Comparison of ENCODE assay signal across 8 mouse cellular contexts in genomic region chr7:80028418-80028720, GRCm38 (mm10). TPM values are rescaled to one million over a fixed set of nuclear protein-coding genes. Genes with fewer than 3 reads are reported as not detected.
DNase-seq lines count a peak whose midpoint lies in the region; ATAC-seq lines count a peak whose summit lies in the region.

No protein-coding gene starts in this region.

- no peaks in the 10 kb centered on the region for H3K27me3 ChIP-seq in heart, embryonic 10.5 days (ENCODE audit: insufficient read depth, poor library complexity, severe bottlenecking)
- H3K27me3 ChIP-seq in kidney, embryonic 14.5 days (ENCODE audit: control insufficient read depth, insufficient read depth, low read length) = no peaks in the 10 kb centered on the region

- H3K4me1 ChIP-seq in brown adipose tissue, adult 24 weeks (ENCODE audit: control insufficient read depth, insufficient read depth, insufficient read length, low read length) = peaks cover 34% of the 10 kb centered on the region
- peaks cover 68% of the 10 kb centered on the region for H3K4me1 ChIP-seq in heart, embryonic 10.5 days
- peaks cover 40% of the 10 kb centered on the region for H3K4me1 ChIP-seq in kidney, embryonic 14.5 days (ENCODE audit: control insufficient read depth, insufficient read depth, low read length)

- peak overlapping the region; percentile 90 for H3K4me2 ChIP-seq in kidney, embryonic 14.5 days (replicated peaks; ENCODE audit: low read depth, low read length)

- H3K4me3 ChIP-seq in brown adipose tissue, adult 24 weeks (ENCODE audit: insufficient read depth, low read depth, low read length) = peak overlapping the region; percentile 89
- peak overlapping the region; percentile 93 for H3K4me3 ChIP-seq in heart, embryonic 10.5 days
- peak overlapping the region; percentile 86 for H3K4me3 ChIP-seq in kidney, embryonic 14.5 days (ENCODE audit: low read length)

- H3K36me3 ChIP-seq in heart, embryonic 10.5 days = peaks cover 6% of the 10 kb centered on the region; the same call in 1 of the 2 replicates
- H3K36me3 ChIP-seq in kidney, embryonic 14.5 days (ENCODE audit: control insufficient read depth, insufficient read depth, low read length) = no peaks in the 10 kb centered on the region; the same call in 1 of the 2 replicates

- peak; percentile 98 for DNase-seq in heart, adult 11 months
- no peak for DNase-seq in heart, adult 8-10 months (ENCODE audit: low spot score)
- DNase-seq in heart, embryonic 10.5 days (ENCODE audit: low spot score) = no peak
- DNase-seq in lung, postnatal 36 days = peak; percentile 61
- no peak for DNase-seq in c-Kit-positive CD71-positive TER-119-positive erythroid progenitor cells, embryonic 14.5 days (ENCODE audit: low spot score)
- DNase-seq in right cerebral cortex, postnatal 14 days = no peak

- peak overlapping the region; percentile 95 for H3K27ac ChIP-seq in brown adipose tissue, adult 24 weeks (replicated peaks; ENCODE audit: low read depth, low read length)
- H3K27ac ChIP-seq in heart, embryonic 10.5 days = no peak overlapping the region
- H3K27ac ChIP-seq in kidney, embryonic 14.5 days (ENCODE audit: low read depth, low read length) = no peak overlapping the region

- WGBS in heart, embryonic 10.5 days = 25% methylated on average over 3 of the region's 3 CpGs
- WGBS in kidney, embryonic 14.5 days = 45% methylated on average over 3 of the region's 3 CpGs

- H3K9me3 ChIP-seq in heart, embryonic 10.5 days = no peaks in the 10 kb centered on the region
- no peaks in the 10 kb centered on the region for H3K9me3 ChIP-seq in kidney, embryonic 14.5 days (ENCODE audit: control insufficient read depth, low read length)

- H3K9ac ChIP-seq in kidney, embryonic 14.5 days (ENCODE audit: low read depth, low read length) = peak overlapping the region; percentile 96; the same call in 1 of the 2 replicates

- no peak for ATAC-seq in kidney, embryonic 14.5 days (ENCODE audit: low FRiP score, low TSS enrichment)

RNA-seq across cellular contexts. Expression of gene Zfp710, which starts 3.8 kb away (rescaled TPM):
- 10 to 100 TPM; 28.5 to 39.5 (median 31.3) TPM for total RNA-seq in heart, adult 8-10 months (2022)
- 6.4 and 7.7 TPM in 2 replicates for polyA plus RNA-seq in brown adipose tissue, adult 24 weeks (2012; ENCODE audit: insufficient read depth, insufficient read length, missing spikeins)
- polyA plus RNA-seq in heart, embryonic 10.5 days (2016; fragmentation: Nextera tagmentation; extraction: Ambion mirVana) = 14.8 and 20.8 TPM in 2 replicates
- polyA plus RNA-seq in kidney, embryonic 14.5 days (2014; fragmentation: Nextera tagmentation; extraction: Ambion mirVana) = 23.6 and 25.7 TPM in 2 replicates

Comparison
In these comparisons a context has a peak if more than half of its experiments do, and no peak if none do; other contexts are left out.
1. DNase-seq: peak in heart, adult 11 months (single experiment) and lung, postnatal 36 days (single experiment); none in heart, adult 8-10 months (single experiment), heart, embryonic 10.5 days (single experiment), c-Kit-positive CD71-positive TER-119-positive erythroid progenitor cells, embryonic 14.5 days (single experiment) and right cerebral cortex, postnatal 14 days (single experiment).
2. Peak in every context shown above with its lines, with median percentiles within 50 percentile points of each other: H3K4me3 ChIP-seq.